Mouse (Mus musculus): ENCODE measurements at regions not wholly inside any gene's neighbourhood (a gene's known extent, or its start where the extent isn't known, plus 50 kb on each side); places are given as distances from the start of the nearest gene placed in this dataset.

- TF ChIP-seq POLR2A (IDR thresholded peaks at IDR 0.05; ENCODE audit: extremely low read depth, insufficient read depth, low read length), result no peak
- no peak for TF ChIP-seq CTCF (IDR thresholded peaks at IDR 0.05; ENCODE audit: low read depth, low read length)
Measured at GRCm38 (mm10) chr13:91274615-91275014, 50.8 kb upstream of the Atg10 start.
